Mouse (Mus musculus): ENCODE results near the gene Pdcd1lg2.
A peak's percentile ranks its signal among the peaks of the same experiment; 100 is the strongest.

The Pdcd1lg2 gene

DNA sequence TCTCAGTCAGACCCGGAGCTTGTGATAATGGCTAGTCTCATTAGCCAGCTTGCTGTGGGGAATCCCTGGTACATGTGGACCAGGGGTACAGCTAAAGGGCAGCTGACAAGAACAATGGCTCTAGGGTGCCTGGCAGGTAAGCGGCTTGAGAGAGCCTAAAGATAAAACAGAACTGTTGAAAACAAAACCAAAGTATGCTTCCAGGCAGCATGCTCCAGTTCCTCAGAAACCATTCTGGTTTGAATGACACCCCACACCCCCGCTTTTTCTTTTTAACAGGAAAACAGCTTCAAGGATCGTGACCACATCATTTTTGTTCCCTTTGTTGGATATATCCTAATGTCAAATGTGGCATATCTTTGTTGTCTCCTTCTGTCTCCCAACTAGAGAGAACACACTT, at the start of gene Pdcd1lg2:
Gene Pdcd1lg2 (plus strand): TSS at position 301 of the 400 bp plus-strand sequence.
- DNase-seq: no peak

DNA sequence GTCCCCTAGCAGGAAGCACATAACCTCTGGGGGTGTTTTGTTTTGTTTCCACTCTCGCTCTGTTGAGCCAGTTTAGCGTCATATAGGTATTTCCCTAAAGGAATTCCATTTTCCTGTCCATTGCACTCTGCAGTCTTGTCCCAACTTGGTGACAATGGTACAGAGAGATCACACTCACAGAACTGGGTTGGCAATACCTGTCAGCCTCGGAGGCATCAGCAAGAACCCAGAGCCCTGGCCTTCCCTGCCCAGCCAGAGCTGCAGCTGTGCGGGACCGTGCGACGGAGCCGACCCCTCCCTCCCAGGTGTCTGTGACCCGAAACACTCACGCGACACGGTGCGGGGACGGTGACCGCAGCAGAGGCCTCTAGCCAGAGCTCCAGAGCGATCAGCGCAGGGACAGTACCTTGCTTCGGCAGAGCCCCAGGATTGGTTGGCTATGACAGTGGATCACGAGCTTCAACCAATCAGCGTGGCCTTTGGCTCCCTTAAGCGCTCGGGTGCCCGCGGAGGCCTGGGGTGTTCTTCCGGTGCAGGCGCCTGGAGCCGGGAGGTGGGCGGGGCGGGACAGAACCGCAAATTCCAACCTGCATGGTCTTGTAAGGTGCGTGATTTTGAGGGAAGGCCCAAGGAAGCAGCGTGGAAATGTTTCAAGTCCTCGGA, 49.1 kb upstream of the Pdcd1lg2 start:
- DNase-seq: peak; percentile 84 to 91

DNA sequence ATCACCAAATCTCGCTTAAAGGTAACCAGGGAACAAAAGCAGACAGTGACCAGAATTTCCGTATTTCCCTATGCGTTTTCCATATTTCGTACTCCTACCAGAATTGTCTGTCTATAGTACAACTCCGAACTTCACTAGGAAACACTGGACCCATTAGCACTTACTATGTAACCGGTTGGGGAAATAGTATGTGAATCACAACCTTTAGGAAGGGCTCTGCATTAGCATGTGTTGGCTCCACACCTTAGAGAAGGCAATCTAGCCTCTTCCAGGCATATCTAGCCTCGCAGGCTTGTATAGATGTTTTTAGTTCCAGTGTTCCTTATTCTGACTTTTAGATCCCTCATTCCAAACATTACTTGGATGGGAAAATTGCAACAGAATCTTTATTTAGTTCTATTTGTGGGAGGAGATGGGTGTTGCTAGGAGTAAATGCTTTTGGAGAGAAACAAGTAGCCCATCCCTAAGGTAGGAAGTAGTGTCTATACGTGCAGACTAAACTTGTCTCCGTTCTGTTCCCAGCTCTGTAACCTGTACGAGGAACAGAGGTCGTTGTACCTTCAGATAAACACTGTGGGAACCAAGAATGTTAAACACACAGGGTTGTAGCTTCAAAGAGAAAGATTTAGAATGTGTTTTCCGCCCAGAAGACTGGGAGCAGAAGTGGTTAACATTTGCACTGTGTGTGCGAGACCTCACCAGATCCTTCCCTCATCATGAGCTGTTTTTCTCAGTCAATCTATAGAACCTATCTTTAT, 48.4 kb upstream of the Pdcd1lg2 start:
- DNase-seq: no peak

DNA sequence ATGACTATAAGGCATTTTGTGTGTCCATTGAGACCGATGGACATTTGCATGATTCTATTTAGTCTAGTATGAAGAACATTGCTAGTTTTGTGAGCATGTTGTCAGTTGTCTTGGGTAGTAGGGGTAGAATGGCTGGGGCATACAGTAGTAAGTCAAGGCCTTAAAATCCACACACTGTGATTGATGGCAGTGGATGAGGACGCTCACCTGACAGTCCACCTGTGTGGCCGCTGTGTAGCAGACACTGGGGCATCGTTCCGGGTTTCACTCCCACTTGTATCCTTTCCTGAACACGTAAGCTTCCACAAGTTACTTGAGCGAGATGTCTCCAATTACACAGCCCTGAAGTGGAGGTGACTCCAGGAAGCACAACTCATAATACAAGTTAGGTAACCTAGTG, 47.2 kb upstream of the Pdcd1lg2 start:
- DNase-seq: no peak

DNA sequence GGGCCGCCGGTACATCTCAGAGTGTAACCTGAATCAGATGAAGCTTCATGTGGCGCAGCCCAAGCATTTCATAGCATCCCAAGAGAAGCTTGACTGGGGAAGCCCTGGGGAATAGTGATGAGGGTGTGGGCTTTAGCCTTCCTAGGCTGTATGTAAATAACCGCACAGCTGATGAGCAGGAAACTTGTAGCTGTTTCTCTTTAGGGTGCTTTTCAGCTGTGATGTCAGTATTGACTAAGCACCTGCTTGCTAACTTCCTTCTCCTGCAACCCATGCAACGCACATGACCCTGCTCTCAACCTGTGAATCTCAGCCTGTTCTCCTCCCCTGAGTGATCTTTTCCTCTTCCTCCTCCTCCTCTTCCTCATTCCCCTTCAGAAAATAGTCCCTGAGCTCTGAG, 46.6 kb upstream of the Pdcd1lg2 start:
- no peak for DNase-seq

DNA sequence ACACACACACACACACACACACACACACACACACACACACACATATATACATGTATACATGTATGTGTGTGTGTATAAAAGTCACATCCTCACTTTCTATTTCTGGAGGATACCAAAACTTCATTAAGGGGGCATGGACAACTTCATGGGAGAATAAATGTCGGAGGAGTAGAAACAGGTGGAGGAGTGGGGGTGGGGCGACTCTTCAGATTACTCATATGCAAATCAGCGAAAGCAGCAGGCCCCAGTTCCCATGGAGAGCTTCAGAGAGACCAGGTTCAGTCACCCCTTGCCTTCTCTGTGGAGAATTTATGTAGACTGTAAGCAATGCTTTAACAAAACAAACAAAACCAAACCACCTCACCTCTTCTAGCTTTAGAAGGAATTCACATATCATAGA, 45.6 kb upstream of the Pdcd1lg2 start:
- DNase-seq: no peak

DNA sequence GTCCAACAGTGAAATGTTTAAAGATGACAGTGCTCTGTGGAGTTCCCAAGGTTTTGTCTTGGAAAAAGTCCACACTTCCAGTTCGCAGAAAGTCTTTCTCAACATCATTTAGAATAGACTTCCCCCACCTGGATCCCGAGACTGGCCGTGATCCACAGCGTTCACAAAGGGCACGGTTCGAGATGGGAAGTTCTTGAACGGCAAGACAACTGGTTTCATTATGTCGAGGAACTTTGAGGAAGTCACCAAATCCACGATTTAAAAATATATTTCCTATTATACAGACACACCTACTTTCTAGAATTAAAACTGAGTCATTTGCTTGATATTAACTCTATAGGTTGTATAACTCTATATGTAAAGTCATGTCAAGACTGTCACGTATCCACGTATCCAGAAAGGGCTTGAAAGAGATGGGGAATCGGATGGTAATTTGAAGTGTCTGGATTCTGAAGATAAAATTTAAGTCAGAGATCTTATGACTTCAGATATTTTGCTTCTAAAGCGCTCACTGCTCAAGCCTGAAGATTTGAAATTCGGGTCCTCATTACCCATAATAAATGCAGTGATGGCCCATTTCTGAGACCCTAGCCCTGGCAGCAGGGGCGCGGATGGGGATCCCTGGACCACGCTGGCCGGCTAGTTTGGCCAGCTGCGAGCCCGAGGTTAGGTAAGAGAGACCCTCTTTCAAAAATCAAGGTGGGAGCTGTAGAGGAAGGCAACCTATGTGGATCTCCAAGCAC, 44.3 kb upstream of the Pdcd1lg2 start:
- DNase-seq: no peak

DNA sequence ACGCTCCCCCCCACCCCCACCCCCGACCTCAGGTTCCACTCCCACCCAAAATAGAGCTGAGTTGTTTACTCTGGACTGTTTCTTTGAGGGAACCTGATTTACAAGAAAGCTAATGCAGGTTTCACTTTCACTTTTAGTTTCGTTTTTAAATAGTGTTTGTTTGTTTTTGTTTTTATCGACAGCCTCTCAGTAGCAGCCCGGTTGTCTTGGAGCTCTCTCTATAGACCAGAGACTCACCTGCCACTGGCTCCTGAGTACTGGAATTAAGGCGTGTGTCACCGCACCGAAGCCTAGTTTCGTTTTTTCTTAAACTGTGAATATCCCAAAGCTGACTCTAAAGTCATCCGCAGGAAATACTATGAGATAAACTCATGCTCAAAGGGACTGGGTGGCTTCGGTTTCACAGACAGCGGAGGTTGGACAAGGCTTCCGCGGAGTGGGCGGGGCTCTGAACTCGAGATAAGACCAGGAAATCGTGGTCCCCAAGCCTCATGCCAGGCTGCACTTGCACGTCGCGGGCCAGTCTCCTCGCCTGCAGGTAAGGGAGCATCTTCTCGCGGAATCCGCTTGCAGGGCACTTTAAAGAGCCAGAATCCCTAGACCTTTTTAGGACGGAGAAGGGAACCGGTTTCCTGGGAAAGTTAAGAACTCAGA, 43.6 kb upstream of the Pdcd1lg2 start, which contains the start of the genes Plgrkt and Cd274:
Gene Plgrkt (minus strand): TSS at position 422 of the 654 bp plus-strand sequence.
Gene Cd274 (plus strand): TSS at position 487 of the 654 bp plus-strand sequence.
- DNase-seq: peak; percentile 88 to 93

DNA sequence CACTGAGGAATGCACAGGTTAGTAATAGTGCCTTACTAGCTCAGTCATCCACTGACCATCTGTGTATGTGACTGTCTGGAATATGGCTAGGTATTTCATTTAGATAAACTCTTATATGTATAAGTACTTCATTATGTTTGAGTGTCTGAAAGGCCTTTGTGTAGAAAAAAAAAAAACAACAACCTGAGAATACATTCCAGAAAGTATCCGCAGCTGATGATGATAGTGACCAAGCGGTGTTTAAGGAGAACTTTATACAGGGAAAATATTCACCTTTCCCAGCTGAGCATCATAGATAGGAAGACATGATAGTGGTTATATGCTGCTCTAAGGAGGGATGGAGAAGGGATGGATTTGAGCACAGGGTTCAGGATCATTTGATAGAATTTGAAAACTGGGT, 42.7 kb upstream of the Pdcd1lg2 start:
- no peak for DNase-seq

DNA sequence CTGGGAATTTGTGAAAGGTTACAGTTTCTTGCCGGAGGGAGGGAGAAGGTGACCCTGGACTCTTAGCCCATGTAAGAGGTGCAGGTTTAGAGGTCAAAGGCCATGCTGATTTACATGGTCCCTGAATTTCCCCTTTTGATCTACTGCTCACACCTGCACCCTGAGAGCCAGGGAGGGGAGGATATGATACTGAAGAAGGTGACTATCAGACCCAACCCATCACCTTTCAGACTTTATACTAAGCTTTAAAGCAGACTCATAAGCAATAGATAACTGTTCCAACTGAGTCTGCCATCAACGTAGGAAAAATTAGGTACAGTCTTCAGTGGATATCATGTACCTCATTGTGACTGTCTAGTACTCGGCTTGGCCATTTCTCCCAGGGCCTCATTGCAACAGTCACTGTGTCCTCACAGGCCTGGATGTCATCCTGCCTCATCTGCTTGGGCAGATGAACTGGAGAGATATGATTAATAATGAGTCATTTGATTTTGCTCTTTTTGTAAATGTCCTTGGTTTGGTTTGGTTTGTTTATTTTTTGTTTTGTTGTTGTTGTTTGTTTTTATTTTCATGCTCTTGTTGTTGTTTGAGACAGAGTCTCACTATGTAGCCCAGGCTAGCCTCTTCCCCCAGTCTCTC, 41.9 kb upstream of the Pdcd1lg2 start:
- DNase-seq: no peak

DNA sequence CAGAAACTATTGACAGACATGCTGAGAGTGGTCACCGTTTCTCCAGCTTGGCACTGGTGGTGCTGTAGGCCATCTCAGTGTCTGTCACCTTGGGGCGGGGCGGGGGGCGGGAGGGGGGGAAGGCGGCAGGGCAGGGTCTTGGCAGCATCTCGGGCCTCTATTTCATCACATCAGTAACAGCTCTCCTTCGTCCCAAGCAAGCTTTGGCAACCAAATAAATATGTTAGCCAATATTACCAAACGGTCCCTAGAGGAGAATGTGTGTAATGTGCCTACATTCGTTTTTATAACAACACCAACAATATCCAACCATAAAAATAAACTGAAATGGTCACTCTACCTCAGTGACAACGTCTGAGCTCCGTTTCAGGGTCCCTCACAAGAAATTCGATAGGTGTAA, 40.6 kb upstream of the Pdcd1lg2 start:
- no peak for DNase-seq

DNA sequence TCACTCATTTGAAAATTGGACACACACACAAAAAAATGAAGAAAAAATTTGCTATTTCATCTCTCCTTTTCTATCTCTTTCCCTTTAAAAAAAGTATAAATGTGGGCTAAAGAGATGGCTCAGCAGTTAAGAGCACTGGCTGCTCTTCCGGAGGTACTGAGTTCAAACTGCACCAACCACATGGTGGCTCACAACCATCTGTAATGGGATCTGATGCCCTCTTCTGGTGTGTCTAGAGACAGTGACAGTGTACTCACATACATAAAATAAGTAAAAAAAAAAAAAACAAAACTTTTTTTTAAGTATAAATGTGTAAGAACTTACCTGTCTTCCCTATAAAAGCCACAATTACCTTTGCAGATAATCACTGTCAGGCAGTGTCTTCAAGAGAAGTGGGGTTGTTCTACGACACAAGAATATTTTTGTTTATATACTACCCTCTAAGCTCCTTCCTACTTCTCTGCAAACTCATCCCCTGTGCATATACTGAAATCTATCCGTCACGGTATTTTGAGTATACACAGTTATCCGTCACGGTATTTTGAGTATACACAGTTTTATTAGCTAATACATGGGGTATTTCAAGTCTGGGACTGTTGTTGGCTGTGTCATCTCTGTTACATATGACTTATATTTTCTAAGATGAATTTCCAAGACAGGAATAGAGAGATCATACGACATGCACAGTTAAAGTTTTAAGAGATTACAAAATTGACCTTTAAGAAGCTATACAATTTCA, 40.0 kb upstream of the Pdcd1lg2 start:
- DNase-seq: no peak

DNA sequence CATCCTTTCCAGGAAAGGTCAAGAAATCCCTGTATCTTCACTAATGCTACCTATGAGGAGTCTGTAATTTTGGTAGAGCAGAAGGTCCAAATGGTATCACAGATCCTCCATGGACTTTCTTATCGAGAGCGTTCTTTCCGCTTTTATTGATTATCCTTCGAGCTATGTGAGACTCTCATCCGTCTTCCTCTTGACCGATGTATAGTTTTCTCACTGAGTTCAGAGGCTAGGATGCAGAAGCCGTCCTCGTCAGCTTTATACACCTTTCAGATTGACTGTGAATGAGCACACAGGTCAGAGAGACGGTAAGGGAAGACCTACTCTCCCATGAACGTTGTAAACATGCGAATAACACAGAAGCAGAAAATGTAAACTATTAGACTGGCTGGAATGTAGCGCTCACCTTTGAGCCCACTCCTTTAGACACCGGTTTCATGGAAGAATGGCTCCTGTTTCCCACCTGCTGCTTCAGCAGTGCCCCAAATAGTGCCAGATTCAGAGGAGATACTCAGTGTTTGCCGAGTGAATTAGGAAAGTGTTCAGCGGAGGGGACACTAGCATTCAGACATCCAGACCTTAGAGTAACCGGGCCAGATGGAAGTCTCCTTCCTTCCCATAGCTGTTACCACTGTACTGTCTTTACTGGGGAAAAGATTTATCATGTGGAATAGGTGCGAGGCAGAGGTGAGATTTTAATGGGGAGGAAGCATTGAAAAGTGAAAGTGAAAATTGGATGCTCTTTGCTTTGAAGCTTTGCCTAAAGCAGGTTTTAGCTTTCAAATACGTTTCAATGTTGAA, 39.2 kb upstream of the Pdcd1lg2 start:
- DNase-seq: peak in 1 of 2 experiments; percentile 39

DNA sequence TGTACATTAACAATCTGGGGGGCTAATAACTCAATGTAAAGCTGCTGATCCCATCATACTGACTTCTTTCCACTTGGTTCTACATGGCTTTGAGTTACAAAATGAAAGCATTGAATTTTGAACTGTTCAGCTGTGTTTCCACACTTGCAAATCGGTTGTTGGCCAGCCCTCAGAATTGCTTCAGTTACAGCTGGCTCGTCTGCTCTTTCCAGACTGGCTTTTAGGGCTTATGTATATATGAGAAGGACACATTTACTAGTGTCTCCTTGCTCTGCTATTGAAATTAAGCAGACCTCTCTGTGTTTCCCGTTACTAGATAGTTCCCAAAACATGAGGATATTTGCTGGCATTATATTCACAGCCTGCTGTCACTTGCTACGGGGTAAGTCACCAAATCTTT, 38.6 kb upstream of the Pdcd1lg2 start:
- no peak for DNase-seq

DNA sequence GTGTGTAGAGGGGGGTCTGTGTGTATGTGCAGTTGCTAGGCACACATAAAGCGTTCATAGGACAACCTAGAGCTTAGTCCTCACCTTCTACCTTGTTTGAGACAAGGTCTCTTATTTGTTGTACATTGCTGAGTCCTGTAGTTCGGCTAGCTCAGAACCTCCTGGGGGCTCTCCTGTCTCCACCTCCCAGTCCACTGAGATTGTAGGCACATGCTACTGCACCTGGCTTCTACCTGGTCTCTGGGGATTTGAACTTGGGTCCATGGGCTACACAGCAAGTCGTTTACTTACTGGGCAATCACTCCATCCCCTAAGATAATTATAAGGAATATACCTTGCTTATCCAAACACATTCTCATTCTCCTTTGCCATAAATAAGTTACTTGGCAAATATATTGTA, 38.1 kb upstream of the Pdcd1lg2 start:
- DNase-seq: no peak

DNA sequence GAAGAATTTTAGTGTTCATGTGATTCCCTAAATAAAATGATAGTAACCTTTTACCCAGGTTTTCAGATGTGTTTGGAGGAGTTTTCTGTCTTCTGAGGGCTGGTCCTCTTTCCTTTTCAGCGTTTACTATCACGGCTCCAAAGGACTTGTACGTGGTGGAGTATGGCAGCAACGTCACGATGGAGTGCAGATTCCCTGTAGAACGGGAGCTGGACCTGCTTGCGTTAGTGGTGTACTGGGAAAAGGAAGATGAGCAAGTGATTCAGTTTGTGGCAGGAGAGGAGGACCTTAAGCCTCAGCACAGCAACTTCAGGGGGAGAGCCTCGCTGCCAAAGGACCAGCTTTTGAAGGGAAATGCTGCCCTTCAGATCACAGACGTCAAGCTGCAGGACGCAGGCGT, 37.3 kb upstream of the Pdcd1lg2 start:
- DNase-seq: no peak

DNA sequence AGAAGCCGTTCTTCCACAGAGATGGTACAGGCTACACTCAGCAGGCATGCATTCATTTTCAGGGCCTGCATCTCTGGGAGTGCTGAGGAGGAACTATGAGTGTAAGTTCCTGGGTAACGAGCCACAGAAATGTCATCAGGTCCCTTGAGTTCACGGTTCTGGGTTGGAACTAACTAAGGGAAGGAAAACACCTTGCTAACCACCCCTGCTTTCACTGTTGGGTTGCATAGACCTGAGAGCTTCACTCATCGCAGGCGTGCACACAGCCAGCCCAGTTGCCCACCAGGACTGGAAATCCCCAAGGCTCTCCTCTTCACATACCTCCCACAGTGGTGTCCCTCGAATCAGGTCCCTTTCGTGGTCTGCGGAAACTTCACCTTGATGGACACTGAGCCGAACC, 35.8 kb upstream of the Pdcd1lg2 start:
- no peak for DNase-seq

DNA sequence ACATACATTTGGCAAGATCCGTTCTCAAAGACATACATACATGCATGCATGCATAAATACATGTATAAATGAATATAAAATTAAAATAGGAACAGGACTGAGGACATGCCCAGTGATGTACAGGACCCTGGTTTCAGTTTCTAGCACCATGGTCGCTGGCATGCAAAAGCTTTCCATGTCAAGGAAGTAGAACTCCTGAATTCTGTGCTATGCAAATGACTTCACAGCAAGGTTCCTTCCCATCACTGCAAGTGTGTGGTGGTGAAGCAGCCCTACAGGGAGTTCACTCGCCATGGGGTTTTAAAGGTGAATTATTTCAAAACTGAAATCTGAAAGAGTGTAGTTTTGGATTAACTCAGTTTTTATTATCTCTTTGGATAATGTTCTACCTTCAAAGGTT, 34.3 kb upstream of the Pdcd1lg2 start:
- DNase-seq: no peak

DNA sequence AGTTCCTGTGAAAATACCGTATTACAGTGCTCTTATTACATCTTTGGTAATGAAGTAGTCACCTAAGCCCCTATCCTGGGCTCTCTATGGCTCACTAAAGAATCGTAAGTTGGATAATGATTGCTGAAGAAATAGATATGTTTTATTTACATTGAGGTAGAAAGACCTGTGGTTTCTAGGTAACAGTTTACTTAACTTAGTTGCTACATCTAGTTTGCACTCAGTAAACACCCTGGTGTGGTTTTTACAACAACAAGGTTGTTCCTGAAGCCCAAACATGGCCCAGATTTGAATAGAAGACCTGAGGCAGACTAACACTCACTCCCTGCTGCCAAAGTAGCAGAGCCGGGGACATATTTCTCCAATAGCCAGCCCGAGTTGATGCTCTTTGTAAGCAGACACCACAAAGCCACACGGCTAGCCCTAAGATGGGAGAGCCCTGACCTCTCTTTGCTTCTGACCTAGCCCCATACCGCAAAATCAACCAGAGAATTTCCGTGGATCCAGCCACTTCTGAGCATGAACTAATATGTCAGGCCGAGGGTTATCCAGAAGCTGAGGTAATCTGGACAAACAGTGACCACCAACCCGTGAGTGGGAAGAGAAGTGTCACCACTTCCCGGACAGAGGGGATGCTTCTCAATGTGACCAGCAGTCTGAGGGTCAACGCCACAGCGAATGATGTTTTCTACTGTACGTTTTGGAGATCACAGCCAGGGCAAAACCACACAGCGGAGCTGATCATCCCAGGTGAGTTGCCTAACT, 30.7 kb upstream of the Pdcd1lg2 start:
- no peak for DNase-seq

DNA sequence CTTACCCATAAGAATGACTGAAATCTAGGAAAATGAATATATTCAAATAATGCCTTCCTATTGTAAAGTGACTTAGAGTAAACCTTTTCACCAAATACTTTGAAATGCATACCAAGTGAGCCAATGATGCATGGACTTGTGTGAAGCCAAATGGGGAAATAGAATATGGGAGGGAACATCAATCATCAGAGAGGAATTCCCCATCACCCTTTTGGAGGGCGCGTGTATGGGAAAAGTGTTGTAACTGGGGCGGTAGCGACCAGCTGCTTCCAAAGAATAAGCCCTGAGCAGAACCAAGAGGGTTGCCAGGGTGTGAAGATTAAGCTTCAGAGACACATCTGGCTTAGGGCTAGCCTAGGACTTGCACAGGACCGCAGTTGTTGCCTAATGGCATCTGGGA, 27.4 kb upstream of the Pdcd1lg2 start:
- no peak for DNase-seq
